Mouse (Mus musculus) liver, adult 2 months (tissue): Measurements from ENCODE around the gene Unc13a.

Experiments
- CTCF ChIP-seq: fragments of 200-500 bp; IDR thresholded peaks from 2 replicates; pipeline ENCODE4 v1.5.1; 2011; ENCODE audit warnings: low read depth, low read length, control low read depth
- POLR2A ChIP-seq: fragments of 200-500 bp; IDR thresholded peaks from 2 replicates; pipeline ENCODE4 v1.6.1; 2011; ENCODE audit warnings: low read length, control low read depth; ENCODE audit not compliant: insufficient read depth; ENCODE audit errors: extremely low read depth

DNA sequence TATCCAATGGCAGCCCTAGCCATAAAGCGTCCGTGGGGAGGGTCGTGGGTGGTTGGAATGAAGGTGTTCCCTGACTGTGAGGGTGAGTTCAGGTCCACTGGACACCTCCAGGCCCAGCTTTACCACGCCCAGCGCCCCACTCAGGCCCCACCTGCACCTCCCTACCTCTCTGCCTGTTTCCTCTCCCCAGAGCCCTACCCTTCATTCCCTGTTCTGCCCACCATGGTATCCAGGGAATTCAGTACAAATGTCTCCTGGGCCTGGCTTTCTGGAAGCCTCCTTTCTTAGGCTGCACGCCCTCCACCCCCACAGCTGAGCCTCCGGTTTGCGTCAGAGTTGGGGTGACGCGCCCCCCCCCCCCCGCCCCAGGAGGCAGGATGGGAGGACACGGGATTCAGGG lies 1.4 kb downstream of the Unc13a start:
- TF ChIP-seq CTCF (no peak), POLR2A (no peak)
